Comparison of ENCODE assay signal across 8 mouse cellular contexts in the genomic region with DNA sequence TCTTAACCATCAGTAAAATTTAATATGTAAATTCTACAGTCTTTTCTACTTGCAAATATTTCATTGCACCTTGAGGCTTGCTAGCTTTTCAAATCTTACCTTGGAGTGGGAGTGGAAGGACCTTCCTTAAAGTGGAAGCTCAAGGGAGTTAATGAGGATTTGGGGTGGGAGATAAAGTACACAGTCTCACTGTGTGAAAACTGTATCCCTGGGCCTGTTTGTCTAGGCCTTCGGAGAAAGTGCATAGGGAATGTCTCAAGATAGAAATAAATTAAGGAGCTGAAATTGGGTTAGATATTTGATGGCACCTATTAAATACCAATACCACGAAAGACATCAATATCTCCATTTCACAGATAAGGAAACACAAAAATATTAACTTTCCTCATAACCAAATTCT. TPM values are rescaled to one million over a fixed set of nuclear protein-coding genes. Genes with fewer than 3 reads are reported as not detected.
DNase-seq lines count a peak whose midpoint lies in the region; ATAC-seq lines count a peak whose summit lies in the region.

No protein-coding gene starts in this region.

- peak overlapping the region; percentile 92 for H3K9ac ChIP-seq in heart, embryonic 12.5 days
- H3K9ac ChIP-seq in hindbrain, embryonic 13.5 days, result peak overlapping the region; percentile 79

- H3K27ac ChIP-seq in heart, embryonic 12.5 days (ENCODE audit: poor library complexity, severe bottlenecking), result peak overlapping the region; percentile 97; the same call in 1 of the 2 replicates
- H3K27ac ChIP-seq in hindbrain, embryonic 13.5 days, result peak overlapping the region; percentile 93
- H3K27ac ChIP-seq in midbrain, embryonic 10.5 days (replicated peaks), result peak overlapping the region; percentile 96

- peak overlapping the region; percentile 71 for H3K4me2 ChIP-seq in heart, embryonic 12.5 days
- peak overlapping the region; percentile 57 for H3K4me2 ChIP-seq in hindbrain, embryonic 13.5 days

- H3K36me3 ChIP-seq in heart, embryonic 12.5 days, result peaks cover 14% of the 10 kb centered on the region
- H3K36me3 ChIP-seq in hindbrain, embryonic 13.5 days, result peaks cover 6% of the 10 kb centered on the region; the same call in 1 of the 2 replicates
- H3K36me3 ChIP-seq in midbrain, embryonic 10.5 days, result peaks cover 32% of the 10 kb centered on the region

- H3K4me3 ChIP-seq in heart, embryonic 12.5 days, result peak overlapping the region; percentile 68
- peak overlapping the region; percentile 60 for H3K4me3 ChIP-seq in hindbrain, embryonic 13.5 days
- peak overlapping the region; percentile 65 for H3K4me3 ChIP-seq in midbrain, embryonic 10.5 days

- H3K4me1 ChIP-seq in heart, embryonic 12.5 days (replicated peaks), result peaks cover 4% of the 10 kb centered on the region; the same call in 1 of the 2 replicates
- peaks cover 15% of the 10 kb centered on the region for H3K4me1 ChIP-seq in hindbrain, embryonic 13.5 days (replicated peaks)
- H3K4me1 ChIP-seq in midbrain, embryonic 10.5 days, result peaks cover 13% of the 10 kb centered on the region; the same call in 1 of the 2 replicates

- DNase-seq in heart, adult 8-10 months (ENCODE audit: low spot score), result no peak
- DNase-seq in brain, adult 2 months (ENCODE audit: low read depth, low spot score), result peak; percentile 8
- DNase-seq in midbrain, embryonic 10.5 days (ENCODE audit: low spot score), result no peak
- no peak for DNase-seq in layer of hippocampus, adult 9-11 months
- no peak for DNase-seq in thymus, postnatal 4 days
- DNase-seq in cerebellum, adult 9-10 months, result no peak

- no peaks in the 10 kb centered on the region for H3K9me3 ChIP-seq in heart, embryonic 12.5 days (replicated peaks)
- no peaks in the 10 kb centered on the region for H3K9me3 ChIP-seq in hindbrain, embryonic 13.5 days
- H3K9me3 ChIP-seq in midbrain, embryonic 10.5 days (replicated peaks), result no peaks in the 10 kb centered on the region

- no peak for ATAC-seq in heart, embryonic 12.5 days (ENCODE audit: insufficient number of reproducible peaks, low FRiP score)
- peak; percentile 37; the same call in 1 of the 2 replicates for ATAC-seq in hindbrain, embryonic 13.5 days (ENCODE audit: low FRiP score)

- H3K27me3 ChIP-seq in heart, embryonic 12.5 days (replicated peaks), result no peaks in the 10 kb centered on the region
- no peaks in the 10 kb centered on the region for H3K27me3 ChIP-seq in hindbrain, embryonic 13.5 days
- H3K27me3 ChIP-seq in midbrain, embryonic 10.5 days (ENCODE audit: low read depth, poor library complexity, severe bottlenecking), result no peaks in the 10 kb centered on the region

- WGBS in heart, embryonic 12.5 days, result 11% methylated on average over 2 of the region's 2 CpGs
- 14% methylated on average over 2 of the region's 2 CpGs for WGBS in hindbrain, embryonic 13.5 days
- 17% methylated on average over 2 of the region's 2 CpGs for WGBS in midbrain, embryonic 10.5 days

RNA-seq across cellular contexts. Expression of gene Cr1l, which starts 0.9 kb away (rescaled TPM):
- polyA plus RNA-seq in heart, embryonic 12.5 days (2016; fragmentation: Nextera tagmentation; extraction: Ambion mirVana), result 52.9 and 54.4 TPM in 2 replicates
- total RNA-seq in heart, adult 8-10 months (2022), result 10 to 100 TPM; 62.8 to 70.8 (median 66.0) TPM
- 37.9 and 39.4 TPM in 2 replicates for polyA plus RNA-seq in hindbrain, embryonic 13.5 days (2015; fragmentation: Nextera tagmentation; extraction: Ambion mirVana)
- polyA plus RNA-seq in midbrain, embryonic 10.5 days (2016; fragmentation: Nextera tagmentation; extraction: Ambion mirVana), result 46.0 and 50.1 TPM in 2 replicates

RNA-seq across cellular contexts. Expression of gene Cd46, which starts 38.4 kb away (rescaled TPM):
- 0.51 and 0.73 TPM in 2 replicates for polyA plus RNA-seq in heart, embryonic 12.5 days (2016; fragmentation: Nextera tagmentation; extraction: Ambion mirVana)
- total RNA-seq in heart, adult 8-10 months (2022), result 1 to 10 TPM in 3 of 4 experiments, under 1 TPM in 1; 0.46 to 1.3 (median 1.0) TPM
- 0.82 and 0.98 TPM in 2 replicates for polyA plus RNA-seq in hindbrain, embryonic 13.5 days (2015; fragmentation: Nextera tagmentation; extraction: Ambion mirVana)
- polyA plus RNA-seq in midbrain, embryonic 10.5 days (2016; fragmentation: Nextera tagmentation; extraction: Ambion mirVana), result 0.63 and 0.91 TPM in 2 replicates

RNA-seq across cellular contexts. Expression of gene Cr2, which starts 46.0 kb away (rescaled TPM):
- 0.15 and 0.50 TPM in 2 replicates for polyA plus RNA-seq in heart, embryonic 12.5 days (2016; fragmentation: Nextera tagmentation; extraction: Ambion mirVana)
- under 1 TPM in 3 of 4 experiments, not detected in 1; 0.09 to 0.29 (median 0.27) TPM for total RNA-seq in heart, adult 8-10 months (2022)
- polyA plus RNA-seq in hindbrain, embryonic 13.5 days (2015; fragmentation: Nextera tagmentation; extraction: Ambion mirVana), result 0.36 and 0.41 TPM in 2 replicates
- 0.22 and 0.56 TPM in 2 replicates for polyA plus RNA-seq in midbrain, embryonic 10.5 days (2016; fragmentation: Nextera tagmentation; extraction: Ambion mirVana)
